Mouse (Mus musculus) erythroid progenitor cell, adult 5-6 weeks (primary cell): ENCODE data around the gene Gm9944. TPM values are rescaled to one million over a fixed set of nuclear protein-coding genes. Genes with fewer than 3 reads are reported as not detected.

Source experiments
- ATAC-seq: replicated peaks from 2 replicates; pipeline ENCODE4 v1.8.0; 2016; ENCODE audit warnings: moderate number of reproducible peaks, mild to moderate bottlenecking, moderate TSS enrichment, inconsistent platforms; ENCODE audit not compliant: poor library complexity, low FRiP score, severe bottlenecking
- total RNA-seq, 2 experiments: library from RNA; stranded (forward) in 1 of 2; stranded (reverse) in 1 of 2; fragments of 150-400 nt in 1 of 2; fragments of 186-747, 209-891 nt in 1 of 2; gene quantifications; 2 replicates each; pipeline versions ENCODE4 v1.2.3 to v1.2.4; 2015 to 2017; ENCODE audit warnings: low replicate concordance in 2 of 2

Gene Gm9944
- not detected in 2 replicates for total RNA-seq (2015; ENCODE audit: low replicate concordance)
- not detected in 2 replicates for total RNA-seq (2017; ENCODE audit: low replicate concordance)

- no peak for ATAC-seq
Measured at GRCm38 (mm10) chr4:144453217-144453616, at the start of gene Gm9944. Gene Gm9944 (minus strand): TSS chr4:144453317.

- no peak for ATAC-seq
Measured at GRCm38 (mm10) chr4:144493331-144493730, 40.2 kb upstream of the Gm9944 start.

GRCm38 (mm10) chr4:144468091-144468490 is 15.0 kb upstream of the Gm9944 start:
- ATAC-seq: no peak

GRCm38 (mm10) chr4:144465206-144465605 is 12.1 kb upstream of the Gm9944 start:
- ATAC-seq: no peak

- no peak for ATAC-seq
Measured at GRCm38 (mm10) chr4:144463656-144464055, 10.5 kb upstream of the Gm9944 start, which contains the start of gene Aadacl3. Gene Aadacl3 (minus strand): TSS chr4:144463756.

GRCm38 (mm10) chr4:144448546-144448945 is 4.6 kb downstream of the Gm9944 start:
- no peak for ATAC-seq

GRCm38 (mm10) chr4:144441582-144441981 is 11.5 kb downstream of the Gm9944 start:
- no peak for ATAC-seq

- no peak for ATAC-seq
Measured at GRCm38 (mm10) chr4:144441095-144441494, 12.0 kb downstream of the Gm9944 start.

GRCm38 (mm10) chr4:144438672-144439071 is 14.4 kb downstream of the Gm9944 start, which contains the start of gene 1700012P22Rik:
Gene 1700012P22Rik (minus strand): TSS chr4:144438772.
- no peak for ATAC-seq

GRCm38 (mm10) chr4:144433216-144433615 is 19.9 kb downstream of the Gm9944 start:
- ATAC-seq: no peak

GRCm38 (mm10) chr4:144430723-144431122 is 22.4 kb downstream of the Gm9944 start:
- no peak for ATAC-seq

GRCm38 (mm10) chr4:144428868-144429267 is 24.2 kb downstream of the Gm9944 start:
- ATAC-seq: no peak

GRCm38 (mm10) chr4:144424590-144424989 is 28.5 kb downstream of the Gm9944 start:
- ATAC-seq: no peak

- no peak for ATAC-seq
Measured at GRCm38 (mm10) chr4:144420644-144421043, 32.5 kb downstream of the Gm9944 start.

- no peak for ATAC-seq
Measured at GRCm38 (mm10) chr4:144408290-144408689, 44.8 kb downstream of the Gm9944 start, which contains the start of gene Pramef12. Gene Pramef12 (minus strand): TSS chr4:144408464.

- ATAC-seq: no peak
Measured at GRCm38 (mm10) chr4:144406261-144406660, 46.9 kb downstream of the Gm9944 start.

GRCm38 (mm10) chr4:144404456-144405086 is 48.5 kb downstream of the Gm9944 start:
- ATAC-seq: no peak

Other genes with a start within 250 kb of the Gm9944 start
- gene C87977, start 240.0 kb downstream of the Gm9944 start, total RNA-seq (2015; ENCODE audit: low replicate concordance): not detected in 2 replicates
- gene C87977, start 240.0 kb downstream of the Gm9944 start, total RNA-seq (2017; ENCODE audit: low replicate concordance): not detected in 2 replicates
- not detected in 2 replicates for gene Pramel5, start 172.8 kb downstream of the Gm9944 start, total RNA-seq (2015; ENCODE audit: low replicate concordance)
- not detected in 2 replicates for gene Pramel5, start 172.8 kb downstream of the Gm9944 start, total RNA-seq (2017; ENCODE audit: low replicate concordance)
- not detected in 2 replicates for gene Gm13128, start 123.1 kb downstream of the Gm9944 start, total RNA-seq (2015; ENCODE audit: low replicate concordance)
- not detected in 2 replicates for gene Gm13128, start 123.1 kb downstream of the Gm9944 start, total RNA-seq (2017; ENCODE audit: low replicate concordance)
- not detected in 2 replicates for gene Gm13119, start 95.4 kb downstream of the Gm9944 start, total RNA-seq (2015; ENCODE audit: low replicate concordance)
- not detected in 2 replicates for gene Gm13119, start 95.4 kb downstream of the Gm9944 start, total RNA-seq (2017; ENCODE audit: low replicate concordance)
- not detected in 2 replicates for gene Pramef20, start 75.4 kb downstream of the Gm9944 start, total RNA-seq (2015; ENCODE audit: low replicate concordance)
- not detected in 2 replicates for gene Pramef20, start 75.4 kb downstream of the Gm9944 start, total RNA-seq (2017; ENCODE audit: low replicate concordance)
- not detected in 2 replicates for gene Pramef12, start 44.9 kb downstream of the Gm9944 start, total RNA-seq (2015; ENCODE audit: low replicate concordance)
- gene Pramef12, start 44.9 kb downstream of the Gm9944 start, total RNA-seq (2017; ENCODE audit: low replicate concordance): not detected in 2 replicates
- gene 1700012P22Rik, start 14.5 kb downstream of the Gm9944 start, total RNA-seq (2015; ENCODE audit: low replicate concordance): not detected in 2 replicates
- not detected in 2 replicates for gene 1700012P22Rik, start 14.5 kb downstream of the Gm9944 start, total RNA-seq (2017; ENCODE audit: low replicate concordance)
- not detected in 2 replicates for gene Aadacl3, start 10.4 kb upstream of the Gm9944 start, total RNA-seq (2015; ENCODE audit: low replicate concordance)
- not detected in 2 replicates for gene Aadacl3, start 10.4 kb upstream of the Gm9944 start, total RNA-seq (2017; ENCODE audit: low replicate concordance)
- gene 9430007A20Rik, start 66.5 kb upstream of the Gm9944 start, total RNA-seq (2015; ENCODE audit: low replicate concordance): not detected in 2 replicates
- gene 9430007A20Rik, start 66.5 kb upstream of the Gm9944 start, total RNA-seq (2017; ENCODE audit: low replicate concordance): not detected in 2 replicates
- gene Gm13124, start 111.8 kb upstream of the Gm9944 start, total RNA-seq (2015; ENCODE audit: low replicate concordance): not detected in 2 replicates
- not detected in 2 replicates for gene Gm13124, start 111.8 kb upstream of the Gm9944 start, total RNA-seq (2017; ENCODE audit: low replicate concordance)
- not detected in 2 replicates for gene Aadacl4, start 160.4 kb upstream of the Gm9944 start, total RNA-seq (2015; ENCODE audit: low replicate concordance)
- gene Aadacl4, start 160.4 kb upstream of the Gm9944 start, total RNA-seq (2017; ENCODE audit: low replicate concordance): not detected in 2 replicates
- gene Gm436, start 233.1 kb upstream of the Gm9944 start, total RNA-seq (2015; ENCODE audit: low replicate concordance): not detected in 2 replicates
- gene Gm436, start 233.1 kb upstream of the Gm9944 start, total RNA-seq (2017; ENCODE audit: low replicate concordance): not detected in 2 replicates